In the genomic region with DNA sequence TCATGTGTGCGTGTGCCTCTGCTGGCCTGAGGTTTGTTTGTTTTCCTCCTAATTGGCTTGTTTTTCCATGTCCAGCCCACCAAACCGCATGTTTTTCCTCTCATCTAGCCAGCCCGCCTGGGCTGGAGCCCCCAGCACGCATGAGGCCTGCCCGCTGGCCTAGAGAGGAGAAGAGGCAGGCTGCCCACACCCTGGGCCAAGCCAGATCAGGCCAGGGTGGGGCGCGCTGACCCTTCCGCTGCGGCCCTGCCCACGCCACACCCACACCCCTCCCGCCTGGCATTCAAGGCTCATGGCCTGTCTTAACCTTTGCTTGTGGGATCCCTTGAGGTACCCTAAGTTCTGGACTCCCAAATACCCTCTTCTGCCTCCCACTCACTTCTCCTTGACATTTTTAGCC, we compare ENCODE assay signal across 28 mouse cellular contexts. TPM values are rescaled to one million over a fixed set of nuclear protein-coding genes. Genes with fewer than 3 reads are reported as not detected.
A peak's percentile ranks its signal among the peaks of the same experiment; 100 is the strongest.
DNase-seq lines count a peak whose midpoint lies in the region; ATAC-seq and TF ChIP-seq lines count a peak whose summit lies in the region.
"Had no signal": no experiment of that assay in that cellular context is flagged by ENCODE, and none has a peak within 500 bp of the region (broad histone marks: within the 10 kb centered on the region; RNA-seq: fewer than 3 reads in every experiment).

No protein-coding gene starts in this region.

- 41% methylated on average over 11 of the region's 11 CpGs for WGBS in kidney, embryonic 16.5 days

- H3K4me2 ChIP-seq in kidney, embryonic 16.5 days (replicated peaks; ENCODE audit: low read depth, low read length): no peak overlapping the region
- H3K4me2 ChIP-seq: forebrain, embryonic 13.5 days; heart, embryonic 15.5 days; liver, embryonic 15.5 days; lung, embryonic 15.5 days; neural tube, embryonic 15.5 days had no signal

- DNase-seq in gastrocnemius, adult 2 months: peak; percentile 85
- DNase-seq in gastrocnemius, postnatal 4 days (ENCODE audit: low spot score in 2 of 2): no peak
- no peak for DNase-seq in kidney, postnatal 4 days
- peak; percentile 46 to 73 for DNase-seq in gastrocnemius, adult 8-10 months (ENCODE audit: low spot score in 2 of 2)
- no peak for DNase-seq in cerebellum, postnatal 10 days
- no peak for DNase-seq in left cerebral cortex, postnatal 4 days
- DNase-seq: adrenal gland, postnatal 25 days; B cell, adult 2 months; cerebellum, adult 9-11 months; heart, postnatal 36 days; kidney, adult 18-20 months; liver; lung, postnatal 4 days; retina, postnatal 1 day; right cerebral cortex, postnatal 25 days; thymus, postnatal 14 days had no signal

- ATAC-seq in kidney, embryonic 16.5 days (ENCODE audit: low FRiP score, low TSS enrichment): no peak
- ATAC-seq: activated CD4-positive, CD25-positive, alpha-beta regulatory T cell, adult 4 months; forebrain, embryonic 13.5 days had no signal

- peak overlapping the region; percentile 20; the same call in 1 of the 2 replicates for H3K9ac ChIP-seq in kidney, embryonic 16.5 days (replicated peaks; ENCODE audit: low read length)
- H3K9ac ChIP-seq: forebrain, embryonic 13.5 days; heart, embryonic 15.5 days; liver, embryonic 15.5 days; lung, embryonic 15.5 days; neural tube, embryonic 15.5 days had no signal

- H3K27ac ChIP-seq in gastrocnemius, adult 2 months: peak overlapping the region; percentile 77
- peak overlapping the region; percentile 62 for H3K27ac ChIP-seq in kidney, embryonic 16.5 days (ENCODE audit: low read length)
- H3K27ac ChIP-seq: forebrain, embryonic 13.5 days; heart, embryonic 15.5 days; left cerebral cortex, adult 2 months; liver, embryonic 15.5 days; lung, embryonic 15.5 days; neural tube, embryonic 15.5 days had no signal

- TF ChIP-seq CTCF in gastrocnemius, adult 2 months (IDR thresholded peaks at IDR 0.05): peak; percentile 26; the same call in 1 of the 2 replicates
- TF ChIP-seq CTCF in E14TG2a.4 (conservative IDR thresholded peaks at IDR 0.05; ENCODE audit: low read length): no peak

- intact Hi-C loops in gastrocnemius, adult 2 months (cut with DNase I): no loop called here
- intact Hi-C loops in left cerebral cortex, postnatal 4 days (cut with DNase I): no loop called here

- peaks cover 48% of the 10 kb centered on the region for H3K4me1 ChIP-seq in kidney, embryonic 16.5 days (ENCODE audit: insufficient read depth, low read length)
- peaks cover 72% of the 10 kb centered on the region for H3K4me1 ChIP-seq in E14TG2a.4 (replicated peaks; ENCODE audit: low read depth, low read length)
- H3K4me1 ChIP-seq: liver, embryonic 15.5 days had no signal

- H3K9me3 ChIP-seq in kidney, embryonic 16.5 days (ENCODE audit: low read length): no peaks in the 10 kb centered on the region
- H3K9me3 ChIP-seq in E14TG2a.4 (ENCODE audit: low read length): no peaks in the 10 kb centered on the region
- H3K9me3 ChIP-seq: forebrain, embryonic 13.5 days; heart, embryonic 15.5 days; liver, embryonic 15.5 days; lung, embryonic 15.5 days; neural tube, embryonic 15.5 days had no signal

- no peak overlapping the region for H3K4me3 ChIP-seq in gastrocnemius, adult 2 months
- no peak overlapping the region for H3K4me3 ChIP-seq in kidney, embryonic 16.5 days (ENCODE audit: low read length)
- peak overlapping the region; percentile 35; the same call in 1 of the 2 replicates for H3K4me3 ChIP-seq in E14TG2a.4 (replicated peaks; ENCODE audit: low read length)
- H3K4me3 ChIP-seq: forebrain, embryonic 13.5 days; heart, embryonic 15.5 days; left cerebral cortex, adult 2 months; liver, embryonic 15.5 days; lung, embryonic 15.5 days; neural tube, embryonic 15.5 days had no signal

- H3K27me3 ChIP-seq in kidney, embryonic 16.5 days (ENCODE audit: insufficient read depth, low read length): 0 out of 2 replicates have a peak, but pooled peaks cover 6% of the 10 kb centered on the region
- H3K27me3 ChIP-seq in E14TG2a.4 (ENCODE audit: insufficient read depth, low read length): peaks cover 30% of the 10 kb centered on the region
- H3K27me3 ChIP-seq: forebrain, embryonic 13.5 days; lung, embryonic 15.5 days; neural tube, embryonic 15.5 days had no signal

- H3K36me3 ChIP-seq in kidney, embryonic 16.5 days (ENCODE audit: insufficient read depth, low read length): no peaks in the 10 kb centered on the region
- no peaks in the 10 kb centered on the region for H3K36me3 ChIP-seq in E14TG2a.4 (ENCODE audit: insufficient read depth, low read length)
- H3K36me3 ChIP-seq: heart, embryonic 15.5 days; liver, embryonic 15.5 days; lung, embryonic 15.5 days had no signal

RNA-seq across cellular contexts. Expression of a gene that starts 26.5 kb away (rescaled TPM):
- 10 to 100 TPM in 1 of 2 experiments, 1 to 10 TPM in 1; 9.1 to 11.9 TPM for total RNA-seq in gastrocnemius, adult 2 months (2021)
- total RNA-seq in gastrocnemius, postnatal 4 days (2021): 10 to 100 TPM; 29.0 to 37.6 TPM
- polyA plus RNA-seq in kidney, embryonic 16.5 days (2015; fragmentation: Nextera tagmentation; extraction: Ambion mirVana): 18.9 and 23.5 TPM in 2 replicates
- 10 to 100 TPM in 3 of 4 experiments, 1 to 10 TPM in 1; 8.4 to 13.1 (median 10.3) TPM for total RNA-seq in gastrocnemius, adult 8-10 months (2022)
- total RNA-seq in left cerebral cortex, postnatal 4 days (2021): 10 to 100 TPM; 70.3 to 78.4 TPM
- total RNA-seq: megakaryocyte-erythroid progenitor cell, adult 5-6 weeks had no signal
- polyA plus RNA-seq: activated CD4-positive, CD25-positive, alpha-beta regulatory T cell, adult 4 months had no signal

RNA-seq across cellular contexts. Expression of a gene that starts 30.2 kb away (rescaled TPM):
- 10 to 100 TPM; 27.3 to 55.3 TPM for total RNA-seq in gastrocnemius, adult 2 months (2021)
- 10 to 100 TPM; 40.8 to 41.9 TPM for total RNA-seq in gastrocnemius, postnatal 4 days (2021)
- 18.8 and 22.8 TPM in 2 replicates for polyA plus RNA-seq in kidney, embryonic 16.5 days (2015; fragmentation: Nextera tagmentation; extraction: Ambion mirVana)
- total RNA-seq in gastrocnemius, adult 8-10 months (2022): 10 to 100 TPM; 17.8 to 25.6 (median 22.5) TPM
- total RNA-seq in left cerebral cortex, postnatal 4 days (2021): 10 to 100 TPM; 60.5 to 61.7 TPM
- total RNA-seq: CH12.LX; megakaryocyte-erythroid progenitor cell, adult 5-6 weeks; MEL had no signal
- polyA plus RNA-seq: activated CD4-positive, CD25-positive, alpha-beta regulatory T cell, adult 4 months had no signal

RNA-seq across cellular contexts. Expression of a gene that starts 33.1 kb away (rescaled TPM):
- 10 to 100 TPM; 33.3 to 73.4 TPM for total RNA-seq in gastrocnemius, adult 2 months (2021)
- total RNA-seq in gastrocnemius, postnatal 4 days (2021): 100 to 1,000 TPM in 1 of 2 experiments, 10 to 100 TPM in 1; 85.8 to 111 TPM
- polyA plus RNA-seq in kidney, embryonic 16.5 days (2015; fragmentation: Nextera tagmentation; extraction: Ambion mirVana): 168 and 184 TPM in 2 replicates
- total RNA-seq in gastrocnemius, adult 8-10 months (2022): 10 to 100 TPM; 41.4 to 51.9 (median 49.4) TPM
- total RNA-seq in left cerebral cortex, postnatal 4 days (2021): 10 to 100 TPM; 17.8 to 20.7 TPM

RNA-seq across cellular contexts. Expression of a gene that starts 46.7 kb away (rescaled TPM):
- total RNA-seq in gastrocnemius, adult 2 months (2021): 10 to 100 TPM; 50.1 to 58.4 TPM
- total RNA-seq in gastrocnemius, postnatal 4 days (2021): 10 to 100 TPM; 36.8 to 40.5 TPM
- polyA plus RNA-seq in kidney, embryonic 16.5 days (2015; fragmentation: Nextera tagmentation; extraction: Ambion mirVana): 76.0 and 84.9 TPM in 2 replicates
- 10 to 100 TPM; 57.2 to 67.4 (median 59.9) TPM for total RNA-seq in gastrocnemius, adult 8-10 months (2022)
- total RNA-seq in left cerebral cortex, postnatal 4 days (2021): 10 to 100 TPM; 32.2 to 34.5 TPM

RNA-seq across cellular contexts. Expression of a gene that starts 56.3 kb away (rescaled TPM):
- total RNA-seq in gastrocnemius, adult 2 months (2021): 10 to 100 TPM; 40.6 to 42.4 TPM
- total RNA-seq in gastrocnemius, postnatal 4 days (2021): 10 to 100 TPM; 49.8 to 52.9 TPM
- 137 and 149 TPM in 2 replicates for polyA plus RNA-seq in kidney, embryonic 16.5 days (2015; fragmentation: Nextera tagmentation; extraction: Ambion mirVana)
- 10 to 100 TPM; 39.1 to 50.9 (median 40.7) TPM for total RNA-seq in gastrocnemius, adult 8-10 months (2022)
- total RNA-seq in left cerebral cortex, postnatal 4 days (2021): 100 to 1,000 TPM; 161 to 166 TPM

Comparison
In these comparisons a context has a peak if more than half of its experiments do, and no peak if none do; other contexts are left out.
1. DNase-seq: peak in gastrocnemius, adult 2 months (single experiment) and gastrocnemius, adult 8-10 months (2 of 2); none in gastrocnemius, postnatal 4 days (0 of 2), kidney, postnatal 4 days (0 of 2), cerebellum, postnatal 10 days (0 of 2) and left cerebral cortex, postnatal 4 days (single experiment).